In the genomic region with DNA sequence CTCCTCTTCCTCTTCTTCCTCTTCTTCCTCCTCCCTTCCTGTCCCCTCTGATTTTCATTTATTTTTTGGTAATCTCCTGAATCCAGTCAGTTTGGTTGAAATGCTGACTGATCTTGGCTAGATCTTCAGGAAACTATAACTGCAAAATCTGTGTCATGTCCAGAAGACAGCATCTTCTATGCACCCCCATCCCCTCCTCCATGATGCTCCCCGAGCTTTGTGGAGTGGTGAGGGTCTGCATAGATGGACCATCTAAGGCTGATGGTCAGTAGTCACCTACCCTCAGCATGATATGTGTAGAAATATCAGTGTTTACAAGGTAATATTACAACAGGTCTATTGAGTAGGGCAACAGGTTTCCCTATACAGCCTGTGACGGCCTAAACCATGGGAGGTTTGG, we compare ENCODE assay signal across 22 mouse cellular contexts. TPM values are rescaled to one million over a fixed set of nuclear protein-coding genes. Genes with fewer than 3 reads are reported as not detected.
DNase-seq lines count a peak whose midpoint lies in the region; ATAC-seq and TF ChIP-seq lines count a peak whose summit lies in the region.
"Had no signal": no experiment of that assay in that cellular context is flagged by ENCODE, and none has a peak within 500 bp of the region (broad histone marks: within the 10 kb centered on the region; RNA-seq: fewer than 3 reads in every experiment).

No protein-coding gene starts in this region.

- no peaks in the 10 kb centered on the region for H3K27me3 ChIP-seq in cerebellum, adult 2 months (ENCODE audit: control insufficient read depth, insufficient read depth, low read length)
- no peaks in the 10 kb centered on the region for H3K27me3 ChIP-seq in heart, embryonic 11.5 days (ENCODE audit: control insufficient read depth, insufficient read depth, low read length)
- H3K27me3 ChIP-seq in lung, postnatal 0 days (replicated peaks; ENCODE audit: insufficient read depth, low read length): no peaks in the 10 kb centered on the region
- H3K27me3 ChIP-seq in spleen, adult 2 months (ENCODE audit: control insufficient read depth, insufficient read depth, low read length): no peaks in the 10 kb centered on the region
- H3K27me3 ChIP-seq: heart, embryonic 13.5 days; Patski had no signal

- no peak for TF ChIP-seq CTCF in cerebellum, adult 2 months (IDR thresholded peaks at IDR 0.05; ENCODE audit: borderline replicate concordance, insufficient read depth, low read depth, low read length)
- TF ChIP-seq CTCF in lung, postnatal 0 days (IDR thresholded peaks at IDR 0.05): no peak
- TF ChIP-seq CTCF in spleen, adult 2 months (IDR thresholded peaks at IDR 0.05; ENCODE audit: extremely low read depth, insufficient read depth, insufficient read length, insufficient replicate concordance): no peak

- H3K27ac ChIP-seq in cerebellum, adult 2 months (ENCODE audit: insufficient read depth, low read length): no peak overlapping the region
- H3K27ac ChIP-seq in heart, embryonic 11.5 days (ENCODE audit: low read depth, low read length): no peak overlapping the region
- 0 out of 2 replicates have a peak overlapping the region, but pooled peaks have one; percentile 6 for H3K27ac ChIP-seq in lung, postnatal 0 days (ENCODE audit: low read length)
- H3K27ac ChIP-seq in spleen, adult 2 months (ENCODE audit: insufficient read depth, low read length): peak overlapping the region; percentile 60
- H3K27ac ChIP-seq: forebrain, embryonic 10.5 days; heart, embryonic 13.5 days; hindbrain, embryonic 14.5 days had no signal

- no peak for TF ChIP-seq EP300 in lung, postnatal 0 days (IDR thresholded peaks at IDR 0.05)

- H3K36me3 ChIP-seq in heart, embryonic 11.5 days (ENCODE audit: control insufficient read depth, insufficient read depth, low read length): no peaks in the 10 kb centered on the region
- H3K36me3 ChIP-seq in lung, postnatal 0 days (ENCODE audit: insufficient read depth, low read length): no peaks in the 10 kb centered on the region
- 0 out of 2 replicates have a peak, but pooled peaks cover 1% of the 10 kb centered on the region for H3K36me3 ChIP-seq in spleen, adult 2 months (ENCODE audit: control insufficient read depth, insufficient read depth, low read length)
- H3K36me3 ChIP-seq: forebrain, embryonic 10.5 days; heart, embryonic 13.5 days had no signal

- H3K4me1 ChIP-seq in cerebellum, adult 2 months (ENCODE audit: control insufficient read depth, insufficient read depth, low read length): peaks cover 4% of the 10 kb centered on the region; the same call in 1 of the 2 replicates
- H3K4me1 ChIP-seq in heart, embryonic 11.5 days (ENCODE audit: control insufficient read depth, insufficient read depth, low read length): peaks cover 4% of the 10 kb centered on the region; the same call in 1 of the 2 replicates
- peaks cover 13% of the 10 kb centered on the region; the same call in 1 of the 2 replicates for H3K4me1 ChIP-seq in lung, postnatal 0 days (ENCODE audit: insufficient read depth, low read depth, low read length)
- peaks cover 26% of the 10 kb centered on the region; the same call in 1 of the 2 replicates for H3K4me1 ChIP-seq in spleen, adult 2 months (ENCODE audit: control insufficient read depth, insufficient read depth, insufficient read length)

- no peak for TF ChIP-seq POLR2A in cerebellum, adult 2 months (IDR thresholded peaks at IDR 0.05; ENCODE audit: borderline replicate concordance, insufficient read depth, low read length)
- TF ChIP-seq POLR2A in spleen, adult 2 months (IDR thresholded peaks at IDR 0.05; ENCODE audit: low read depth, low read length): no peak

- no peak for ATAC-seq in heart, embryonic 11.5 days (replicated peaks; ENCODE audit: insufficient number of reproducible peaks, low FRiP score, low TSS enrichment)
- ATAC-seq in lung, postnatal 0 days: no peak
- ATAC-seq: forebrain, embryonic 14.5 days; forebrain, postnatal 0 days; Patski had no signal

- H3K9ac ChIP-seq in heart, embryonic 11.5 days (ENCODE audit: low read depth, low read length): no peak overlapping the region
- no peak overlapping the region for H3K9ac ChIP-seq in lung, postnatal 0 days (replicated peaks; ENCODE audit: low read depth)
- H3K9ac ChIP-seq: forebrain, postnatal 0 days; heart, embryonic 13.5 days; hindbrain, embryonic 14.5 days had no signal

- no peak overlapping the region for H3K4me2 ChIP-seq in heart, embryonic 11.5 days
- no peak overlapping the region for H3K4me2 ChIP-seq in lung, postnatal 0 days (replicated peaks; ENCODE audit: low read depth, low read length)

- 85% methylated on average over 2 of the region's 2 CpGs for WGBS in cerebellum, adult 2 months
- 84% methylated on average over 2 of the region's 2 CpGs for WGBS in heart, embryonic 11.5 days (ENCODE audit: insufficient replicate concordance)
- 69% methylated on average over 2 of the region's 2 CpGs for WGBS in lung, postnatal 0 days
- 82% methylated on average over 2 of the region's 2 CpGs for WGBS in spleen, adult 2 months

- H3K9me3 ChIP-seq in heart, embryonic 11.5 days (replicated peaks; ENCODE audit: control insufficient read depth, low read length): no peaks in the 10 kb centered on the region
- H3K9me3 ChIP-seq in lung, postnatal 0 days (ENCODE audit: low read length): no peaks in the 10 kb centered on the region
- H3K9me3 ChIP-seq: forebrain, embryonic 10.5 days; G1E; heart, embryonic 13.5 days had no signal

- no peak overlapping the region for H3K4me3 ChIP-seq in cerebellum, adult 2 months (replicated peaks; ENCODE audit: insufficient read depth, low read depth, low read length)
- H3K4me3 ChIP-seq in heart, embryonic 11.5 days (ENCODE audit: low read depth, low read length): no peak overlapping the region
- H3K4me3 ChIP-seq in lung, postnatal 0 days (ENCODE audit: low read depth, low read length): no peak overlapping the region
- no peak overlapping the region for H3K4me3 ChIP-seq in spleen, adult 2 months (ENCODE audit: extremely low read depth, insufficient read depth, insufficient read length)
- H3K4me3 ChIP-seq: gastrocnemius, adult 2 months had no signal

- peak; percentile 11 for DNase-seq in cerebellum, adult 11-12 months
- no peak for DNase-seq in cerebellum, adult 2 months
- peak; percentile 80 for DNase-seq in heart, adult 11 months
- DNase-seq in lung, postnatal 0 days (ENCODE audit: low spot score): no peak
- no peak for DNase-seq in lung, adult 18-20 months
- no peak for DNase-seq in spleen, adult 2 months (ENCODE audit: low read depth in 1 of 2, low spot score in 2 of 2)
- DNase-seq in spleen, postnatal 36 days (ENCODE audit: low spot score in 2 of 2): no peak
- DNase-seq: adrenal gland, postnatal 10 days; cerebellum, adult 8-10 months; forebrain, postnatal 0 days; gastrocnemius, adult 2 months; gastrocnemius, postnatal 14 days; heart, adult 18-20 months; heart, postnatal 14 days; heart, postnatal 4 days had no signal

RNA-seq across cellular contexts. Expression of gene Actr3, which starts 1.6 kb away (rescaled TPM):
- 94.2 TPM in 2 replicates for polyA plus RNA-seq in cerebellum, adult 2 months (2012; rRNA removed)
- 286 and 318 TPM in 2 replicates for polyA plus RNA-seq in heart, embryonic 11.5 days (2014; fragmentation: Nextera tagmentation; extraction: Ambion mirVana)
- polyA plus RNA-seq in lung, postnatal 0 days (2015; fragmentation: Nextera tagmentation; extraction: Ambion mirVana): 205 and 244 TPM in 2 replicates
- polyA plus RNA-seq in spleen, adult 2 months (2012; rRNA removed): 80.7 and 89.6 TPM in 2 replicates

Comparison
In these comparisons a context has a peak if more than half of its experiments do, and no peak if none do; other contexts are left out.
1. DNase-seq: peak in cerebellum, adult 11-12 months (single experiment) and heart, adult 11 months (single experiment); none in cerebellum, adult 2 months (0 of 2), lung, postnatal 0 days (single experiment), lung, adult 18-20 months (0 of 2), spleen, adult 2 months (0 of 2) and spleen, postnatal 36 days (0 of 2).
2. H3K27ac ChIP-seq: peak in lung, postnatal 0 days (single experiment) and spleen, adult 2 months (single experiment); none in cerebellum, adult 2 months (single experiment) and heart, embryonic 11.5 days (single experiment).